Mouse (Mus musculus) forebrain, embryonic 13.5 days (tissue): ENCODE data around the gene Dhdh. TPM values are rescaled to one million over a fixed set of nuclear protein-coding genes. Genes with fewer than 3 reads are reported as not detected.
"Not testable (repeated sequence)": the region's sequence is repeated elsewhere in the genome, so short reads cannot be mapped to it uniquely, and the experiment has no call there.

Experiments
- ATAC-seq: fragments of 200-750 bp; cut with Nextera tagmentation; 2 replicates; pipeline ENCODE4 v1.8.0; 2017
- H3K27ac ChIP-seq: fragments of 300-500 bp; sonication (generic); 2 replicates; pipeline ENCODE4 v1.5.1; 2015; ENCODE audit warnings: inconsistent platforms, mild to moderate bottlenecking, moderate library complexity
- H3K27me3 ChIP-seq: fragments of 300-500 bp; sonication (generic); 2 replicates; pipeline ENCODE4 v1.6.1; 2015; ENCODE audit warnings: mild to moderate bottlenecking, inconsistent platforms
- H3K36me3 ChIP-seq: fragments of 300-500 bp; sonication (generic); 2 replicates; pipeline ENCODE4 v1.6.1; 2015; ENCODE audit warnings: mild to moderate bottlenecking, inconsistent platforms; ENCODE audit not compliant: poor library complexity, severe bottlenecking
- H3K4me1 ChIP-seq: fragments of 300-500 bp; sonication (generic); 2 replicates; pipeline ENCODE4 v1.6.1; 2015; ENCODE audit warnings: inconsistent platforms
- H3K4me2 ChIP-seq: fragments of 300-500 bp; sonication (generic); 2 replicates; pipeline ENCODE4 v1.6.1; 2015; ENCODE audit warnings: inconsistent platforms, mild to moderate bottlenecking, moderate library complexity
- H3K4me3 ChIP-seq: fragments of 300-500 bp; sonication (generic); 2 replicates; pipeline ENCODE4 v1.5.1; 2015; ENCODE audit warnings: mild to moderate bottlenecking, inconsistent platforms
- H3K9ac ChIP-seq: fragments of 300-500 bp; sonication (generic); 2 replicates; pipeline ENCODE4 v1.6.1; 2015; ENCODE audit warnings: mild to moderate bottlenecking, inconsistent platforms
- H3K9me3 ChIP-seq: fragments of 300-500 bp; sonication (generic); replicated peaks from 2 replicates; pipeline ENCODE4 v1.6.1; 2016; ENCODE audit warnings: inconsistent platforms
- WGBS: fragments of 180-500 bp; shearing (Covaris S2); methylation state at CpG from one replicate; pipeline ENCODE4 v1.1.7; 2015; 5-methylcytosine and 5-hydroxymethylcytosine counted together
- polyA plus RNA-seq: library from polyadenylated mRNA; unstranded; fragments of >200 nt; fragmentation: Nextera tagmentation; extraction: Ambion mirVana; gene quantifications from 2 replicates; pipeline ENCODE4 v1.2.1, GENCODE M21; 2015

Dhdh gene
- polyA plus RNA-seq, 1 experiment from 2014 or later, result 3.1 TPM

- no peak overlapping the region for H3K4me2 ChIP-seq
These were observed 34.5 kb upstream of the Dhdh start for GRCm38 (mm10) chr7:45522957-45523676.

DNA sequence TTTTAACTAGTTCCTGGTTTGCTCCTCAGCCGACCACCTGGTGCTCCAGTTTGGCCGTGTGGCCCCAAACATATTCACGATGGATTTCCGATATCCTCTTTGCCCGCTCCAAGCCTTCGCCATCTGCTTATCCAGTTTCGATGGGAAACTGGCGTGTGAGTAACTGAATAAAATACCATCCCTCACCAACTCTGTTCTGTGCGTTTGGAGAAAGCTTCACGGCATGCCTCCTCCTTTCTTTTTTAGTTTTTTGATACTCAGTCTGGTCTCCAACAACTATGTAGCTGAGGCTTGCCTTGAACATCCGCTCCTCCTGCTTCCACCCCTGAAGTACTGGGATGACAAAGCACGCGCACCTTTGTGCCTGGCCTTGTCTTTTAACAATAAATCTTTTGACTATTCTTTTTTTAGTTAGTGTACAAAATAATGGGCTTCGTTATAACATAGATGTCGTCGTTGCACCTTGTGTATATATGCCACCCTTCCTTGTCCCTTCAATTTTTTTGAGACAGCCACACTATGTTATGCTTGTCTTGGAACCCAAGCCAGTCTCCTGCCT is 33.7 kb upstream of the Dhdh start:
- no peaks in the 10 kb centered on the region for H3K27me3 ChIP-seq
- ATAC-seq, result 0 out of 2 replicates have a peak, but pooled peaks have one; percentile 1
- no peak overlapping the region; the same call in 1 of the 2 replicates for H3K27ac ChIP-seq
- peak overlapping the region; percentile 61 for H3K4me2 ChIP-seq
- no peaks in the 10 kb centered on the region for H3K9me3 ChIP-seq
- H3K4me1 ChIP-seq, result peaks cover 33% of the 10 kb centered on the region
- 0 out of 2 replicates have a peak overlapping the region, but pooled peaks have one; percentile 70 for H3K9ac ChIP-seq
- WGBS, result 58% methylated on average over 16 of the region's 16 CpGs
- H3K36me3 ChIP-seq, result peaks cover 3% of the 10 kb centered on the region; the same call in 1 of the 2 replicates
- peak overlapping the region; percentile 54 for H3K4me3 ChIP-seq

More at GRCm38 (mm10) chr7:45522957-45523676, 34.5 kb upstream of the Dhdh start:
- H3K27ac ChIP-seq, result no peak overlapping the region
- no peaks in the 10 kb centered on the region for H3K27me3 ChIP-seq
- H3K9me3 ChIP-seq, result no peaks in the 10 kb centered on the region
- H3K9ac ChIP-seq, result peak overlapping the region; percentile 21; the same call in 1 of the 2 replicates
- H3K36me3 ChIP-seq, result peaks cover 3% of the 10 kb centered on the region; the same call in 1 of the 2 replicates
- no peak overlapping the region for H3K4me3 ChIP-seq
- 79% methylated on average over 18 of the region's 18 CpGs for WGBS
- peaks cover 33% of the 10 kb centered on the region for H3K4me1 ChIP-seq
- ATAC-seq, result no peak

DNA sequence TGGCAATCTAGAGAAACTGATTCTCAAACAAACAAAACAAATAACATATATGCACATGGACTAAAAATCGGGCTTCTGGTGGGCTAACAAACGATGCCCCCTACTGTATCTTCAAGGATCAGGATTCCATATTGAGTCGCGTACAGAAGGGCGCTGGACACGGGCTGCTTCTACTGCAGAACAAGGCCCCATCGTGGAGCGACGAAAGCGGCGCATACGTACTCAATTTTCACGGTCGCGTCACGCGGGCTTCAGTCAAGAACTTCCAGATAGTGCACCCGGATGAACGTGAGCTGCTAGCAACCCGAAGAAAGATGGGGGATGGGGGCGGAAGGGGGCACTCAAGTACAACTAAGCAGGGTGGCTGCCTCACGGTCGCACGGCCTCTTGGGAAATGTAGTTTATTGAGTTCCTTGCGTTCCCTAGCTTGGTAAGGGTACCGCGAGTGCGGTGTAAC is 33.2 kb upstream of the Dhdh start:
- H3K4me3 ChIP-seq, result peak overlapping the region; percentile 54
- H3K27ac ChIP-seq, result peak overlapping the region; percentile 82
- peak; percentile 92 for ATAC-seq
- H3K27me3 ChIP-seq, result no peaks in the 10 kb centered on the region
- peak overlapping the region; percentile 70 for H3K9ac ChIP-seq
- peaks cover 3% of the 10 kb centered on the region; the same call in 1 of the 2 replicates for H3K36me3 ChIP-seq
- WGBS, result 0% methylated on average over 28 of the region's 28 CpGs
- H3K9me3 ChIP-seq, result no peaks in the 10 kb centered on the region
- H3K4me1 ChIP-seq, result peaks cover 33% of the 10 kb centered on the region
- H3K4me2 ChIP-seq, result peak overlapping the region; percentile 61

- H3K4me3 ChIP-seq, result no peak overlapping the region
- peaks cover 31% of the 10 kb centered on the region for H3K4me1 ChIP-seq
- 0 out of 2 replicates have a peak overlapping the region, but pooled peaks have one; percentile 61 for H3K4me2 ChIP-seq
- ATAC-seq, result no peak
- no peak overlapping the region for H3K9ac ChIP-seq
- no peaks in the 10 kb centered on the region for H3K27me3 ChIP-seq
- H3K36me3 ChIP-seq, result peaks cover 3% of the 10 kb centered on the region; the same call in 1 of the 2 replicates
- H3K27ac ChIP-seq, result no peak overlapping the region
- WGBS, result 96% methylated on average over 7 of the region's 7 CpGs
- no peaks in the 10 kb centered on the region for H3K9me3 ChIP-seq
These were observed 32.0 kb upstream of the Dhdh start for GRCm38 (mm10) chr7:45520605-45521004.

DNA sequence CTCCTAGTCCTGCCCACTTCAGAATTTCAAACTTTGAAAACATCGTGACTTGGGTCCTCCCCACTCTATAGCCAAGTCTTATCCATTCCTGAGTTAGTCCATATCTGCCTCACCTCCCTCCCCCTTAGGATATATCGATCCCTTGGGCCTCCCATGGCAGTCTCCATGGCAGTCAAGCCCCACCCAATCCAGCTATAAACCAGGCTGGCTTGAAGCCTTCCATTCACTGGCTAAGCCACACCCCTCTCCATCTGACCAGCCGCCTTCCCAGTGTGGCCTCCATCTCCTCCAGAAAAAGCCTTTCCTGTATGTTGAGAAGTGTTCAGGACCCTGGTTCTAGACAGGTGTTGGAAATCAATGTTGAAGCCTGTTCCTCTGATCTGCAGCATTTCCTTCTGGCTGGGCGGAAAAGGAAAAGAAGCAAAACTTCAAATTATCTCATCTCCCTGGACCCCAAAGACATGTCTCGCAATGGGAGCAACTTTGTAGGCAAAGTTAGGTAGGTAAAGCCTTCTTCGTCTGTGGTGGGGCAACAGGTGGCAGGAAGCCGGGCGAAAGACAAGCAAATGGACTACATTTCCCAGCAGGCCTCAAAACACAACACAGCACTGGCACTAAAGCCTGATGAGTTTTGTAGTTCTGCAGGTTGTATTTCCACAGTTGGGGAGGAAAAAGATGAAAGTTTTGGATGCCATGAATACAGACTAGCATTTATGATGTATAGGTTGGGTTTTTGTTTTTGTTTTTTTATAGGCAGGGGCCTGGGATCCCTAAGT is 30.9 kb upstream of the Dhdh start:
- Histone ChIP-seq H3K4me1 (peaks cover 20% of the 10 kb centered on the region), H3K9ac (no peak overlapping the region), H3K9me3 (no peaks in the 10 kb centered on the region), H3K4me2 (no peak overlapping the region), H3K36me3 (peaks cover 3% of the 10 kb centered on the region; the same call in 1 of the 2 replicates), H3K27me3 (no peaks in the 10 kb centered on the region), H3K4me3 (no peak overlapping the region), H3K27ac (no peak overlapping the region)
- 83% methylated on average over 8 of the region's 8 CpGs for WGBS
- ATAC-seq, result no peak

GRCm38 (mm10) chr7:45518618-45519017 is 30.0 kb upstream of the Dhdh start:
- Histone ChIP-seq H3K27ac (no peak overlapping the region), H3K4me2 (no peak overlapping the region), H3K4me1 (peaks cover 14% of the 10 kb centered on the region), H3K9me3 (no peaks in the 10 kb centered on the region), H3K27me3 (no peaks in the 10 kb centered on the region), H3K9ac (no peak overlapping the region), H3K36me3 (no peaks in the 10 kb centered on the region), H3K4me3 (no peak overlapping the region)
- 91% methylated on average over 16 of the region's 16 CpGs for WGBS
- no peak for ATAC-seq

DNA sequence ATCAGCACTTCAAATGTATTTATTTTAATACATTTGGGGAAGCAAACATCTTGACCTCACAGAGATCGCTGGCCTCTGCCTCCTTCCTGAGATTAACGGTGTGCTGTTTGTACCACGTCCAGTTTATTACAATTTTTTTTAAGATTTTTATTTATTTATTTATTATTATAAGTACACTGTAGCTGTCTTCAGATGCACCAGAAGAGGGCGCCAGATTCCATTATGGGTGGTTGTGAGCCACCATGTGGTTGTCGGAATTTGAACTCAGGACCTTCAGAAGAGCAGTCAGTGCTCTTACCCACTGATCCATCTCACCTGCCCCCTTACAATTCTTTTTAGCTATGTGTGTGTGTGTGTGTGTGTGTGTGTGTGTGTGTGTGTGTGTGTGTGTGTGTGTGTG is 28.2 kb upstream of the Dhdh start:
- not testable (repeated sequence) for H3K4me1 ChIP-seq, H3K27me3 ChIP-seq, ATAC-seq, H3K9ac ChIP-seq, H3K36me3 ChIP-seq, H3K27ac ChIP-seq, H3K4me3 ChIP-seq, H3K4me2 ChIP-seq, H3K9me3 ChIP-seq
- 74% methylated on average over 5 of the region's 5 CpGs for WGBS

DNA sequence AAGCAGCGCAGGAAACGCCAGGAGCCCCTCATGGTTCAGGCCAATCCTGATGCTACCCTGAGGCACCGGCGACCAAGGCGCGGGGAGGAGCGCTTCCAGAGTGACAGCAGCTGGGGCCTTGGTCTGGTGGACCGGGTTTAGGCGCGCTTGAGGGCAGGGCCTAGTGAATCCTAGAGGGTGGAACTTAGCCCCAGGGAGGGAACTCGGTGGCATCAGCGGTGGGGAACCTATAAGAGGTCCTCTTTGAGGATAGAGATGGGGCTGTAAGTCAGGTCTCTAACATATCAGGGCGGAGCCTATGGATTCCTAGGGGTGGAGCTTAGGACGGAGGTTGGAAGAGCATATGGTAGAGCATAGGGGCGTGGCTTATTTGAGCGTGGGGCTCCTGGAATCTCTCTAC is 26.8 kb upstream of the Dhdh start:
- Histone ChIP-seq H3K9me3 (no peaks in the 10 kb centered on the region), H3K4me2 (no peak overlapping the region), H3K36me3 (no peaks in the 10 kb centered on the region), H3K4me3 (no peak overlapping the region), H3K4me1 (no peaks in the 10 kb centered on the region), H3K27me3 (no peaks in the 10 kb centered on the region), H3K9ac (no peak overlapping the region), H3K27ac (no peak overlapping the region)
- no peak for ATAC-seq
- WGBS, result 28% methylated on average over 16 of the region's 16 CpGs

DNA sequence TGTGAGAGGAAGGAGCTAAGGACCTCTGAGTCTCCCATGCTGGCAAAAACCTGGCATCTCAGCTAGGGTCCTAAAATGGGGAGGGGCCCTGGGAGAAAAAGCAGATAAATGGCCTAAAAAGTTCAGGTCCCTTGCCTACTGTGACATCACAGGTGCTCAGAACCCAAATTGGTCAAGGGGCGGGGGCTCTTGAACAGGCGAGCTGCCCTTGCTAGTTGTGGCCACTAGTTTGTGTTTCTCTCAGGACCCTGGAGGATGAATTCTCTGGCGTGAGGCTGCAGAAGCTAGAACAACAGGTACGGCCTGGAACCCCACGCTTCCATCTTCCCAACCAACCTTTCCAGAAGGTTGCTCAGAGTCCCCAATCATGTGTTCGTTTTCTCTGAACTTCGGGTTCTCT is 25.8 kb upstream of the Dhdh start:
- WGBS, result 86% methylated on average over 7 of the region's 7 CpGs
- Histone ChIP-seq H3K9me3 (no peaks in the 10 kb centered on the region), H3K36me3 (no peaks in the 10 kb centered on the region)

DNA sequence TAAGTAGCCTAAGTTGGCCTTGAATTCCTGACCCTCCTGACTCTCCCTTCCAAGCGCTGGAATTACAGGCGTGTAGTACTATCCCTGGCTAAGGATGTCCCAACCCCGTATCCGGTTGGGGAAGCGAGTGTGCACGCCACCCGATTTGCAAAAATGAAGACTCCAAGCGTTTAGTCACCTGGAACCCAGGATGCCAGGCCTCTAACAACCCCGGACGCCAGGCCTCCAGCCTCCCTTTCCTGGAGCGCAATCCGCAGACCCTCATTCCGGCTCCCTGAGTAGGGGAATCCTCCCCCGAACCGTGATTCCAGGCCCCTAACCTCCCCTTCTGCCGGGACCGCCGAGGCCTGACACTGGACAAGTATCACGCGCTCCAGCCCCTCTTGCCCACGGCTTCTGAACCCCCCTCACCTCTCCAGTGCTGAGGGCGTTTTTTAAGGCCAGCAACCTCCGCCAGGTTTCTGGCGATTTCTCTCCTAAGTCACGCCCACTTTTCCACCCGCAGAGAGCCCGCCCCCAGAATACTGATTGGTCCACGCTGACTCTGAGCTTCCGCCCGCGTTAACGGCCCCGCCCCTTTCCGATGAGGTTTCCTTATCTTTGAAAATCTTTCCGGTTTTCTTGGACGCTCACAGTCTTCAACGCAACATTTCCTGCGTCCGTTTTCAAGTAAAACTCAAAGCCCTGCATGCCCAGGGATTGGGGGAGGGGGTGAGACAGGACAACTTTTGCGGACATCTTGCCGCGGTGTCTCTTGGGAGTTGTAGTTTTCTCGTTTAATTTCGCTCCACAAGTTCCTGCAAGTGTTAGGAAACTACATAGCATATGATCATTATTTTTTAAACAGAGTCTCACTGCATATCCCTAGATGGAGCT is 21.5 kb upstream of the Dhdh start, which contains the start of gene Nucb1:
TSS of gene Nucb1 (minus strand) at position 495 of the 876 bp plus-strand sequence.
- Histone ChIP-seq H3K27ac (peak within 1 kb of the TSS; percentile 68), H3K4me2 (peak within 1 kb of the TSS; percentile 88), H3K9me3 (no peaks in the 10 kb centered on the region), H3K27me3 (no peaks in the 10 kb centered on the region), H3K4me1 (peaks cover 15% of the 10 kb centered on the region), H3K4me3 (peak within 1 kb of the TSS; percentile 72), H3K9ac (peak within 1 kb of the TSS; percentile 88), H3K36me3 (peaks cover 17% of the 10 kb centered on the region)
- under 1% methylated on average over 44 of the region's 44 CpGs for WGBS
- ATAC-seq, result peak; percentile 94

More for the DNA sequence above, 25.8 kb upstream of the Dhdh start:
- Histone ChIP-seq H3K27ac (no peak overlapping the region), H3K27me3 (no peaks in the 10 kb centered on the region), H3K4me1 (peaks cover 3% of the 10 kb centered on the region), H3K4me3 (no peak overlapping the region), H3K4me2 (no peak overlapping the region), H3K9ac (no peak overlapping the region)
- ATAC-seq, result no peak
